Comparison of ENCODE assay signal across 16 mouse cellular contexts in the genomic region with DNA sequence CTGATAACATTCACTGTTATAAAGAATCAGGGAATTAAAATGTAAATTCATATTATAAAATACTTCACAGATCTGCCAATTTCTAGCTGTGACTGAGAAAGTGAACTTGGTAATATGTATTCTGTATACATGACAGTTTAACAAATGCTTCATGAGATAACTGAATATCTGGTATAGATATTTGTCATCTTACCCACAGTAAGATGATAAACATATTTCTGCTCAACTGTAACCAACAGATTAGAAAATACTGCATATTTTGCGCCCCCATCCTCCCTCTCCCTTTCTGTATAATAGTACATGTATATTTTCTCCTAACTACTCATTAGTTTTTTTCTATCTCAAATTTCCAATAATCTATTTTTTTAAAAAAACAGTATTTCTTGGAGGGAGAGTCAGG.
"Had no signal": no experiment of that assay in that cellular context is flagged by ENCODE, and none has a peak within 500 bp of the region (broad histone marks: within the 10 kb centered on the region; RNA-seq: fewer than 3 reads in every experiment).

No protein-coding gene starts in this region.

- H3K4me1 ChIP-seq: neural tube, embryonic 12.5 days; neural tube, embryonic 13.5 days; neural tube, embryonic 15.5 days; stomach, embryonic 15.5 days had no signal

- H3K36me3 ChIP-seq: neural tube, embryonic 12.5 days; neural tube, embryonic 13.5 days; neural tube, embryonic 15.5 days; stomach, embryonic 15.5 days had no signal

- H3K27ac ChIP-seq: neural tube, embryonic 12.5 days; neural tube, embryonic 13.5 days; neural tube, embryonic 15.5 days; stomach, embryonic 15.5 days; stomach, postnatal 0 days had no signal

- H3K9ac ChIP-seq: neural tube, embryonic 12.5 days; neural tube, embryonic 13.5 days; neural tube, embryonic 15.5 days; stomach, embryonic 15.5 days had no signal

- H3K4me3 ChIP-seq: neural tube, embryonic 12.5 days; neural tube, embryonic 13.5 days; neural tube, embryonic 15.5 days; stomach, embryonic 15.5 days had no signal

- H3K9me3 ChIP-seq: neural tube, embryonic 12.5 days; neural tube, embryonic 13.5 days; neural tube, embryonic 15.5 days; stomach, embryonic 15.5 days had no signal

- DNase-seq: retina, postnatal 1 day; right cerebral cortex, adult 18-20 months; right cerebral cortex, postnatal 14 days; right cerebral cortex, postnatal 4 days; spleen, adult 18-20 months; thymus, adult 18-20 months; thymus, adult 2 months; thymus, postnatal 14 days; thymus, postnatal 25 days; thymus, postnatal 36 days; thymus, postnatal 4 days had no signal

- H3K27me3 ChIP-seq: neural tube, embryonic 12.5 days; neural tube, embryonic 13.5 days; neural tube, embryonic 15.5 days; stomach, embryonic 15.5 days had no signal
